Mouse (Mus musculus) lung, adult 2 months (tissue): ENCODE data around the gene Tmem235.

Experiments used
- CTCF ChIP-seq: fragments of 200-500 bp; IDR thresholded peaks from 2 replicates; pipeline ENCODE4 v1.5.1; 2011; ENCODE audit warnings: mild to moderate bottlenecking, low read length, control low read depth; ENCODE audit not compliant: insufficient read depth
- POLR2A ChIP-seq: fragments of 200-500 bp; IDR thresholded peaks from 2 replicates; pipeline ENCODE4 v1.6.1; 2011; ENCODE audit warnings: low read depth, mild to moderate bottlenecking, control low read depth, low read length, borderline replicate concordance; ENCODE audit errors: extremely low read depth

GRCm38 (mm10) chr11:117863174-117863856, 2.8 kb downstream of the Tmem235 start:
- no peak for TF ChIP-seq CTCF
- no peak for TF ChIP-seq POLR2A
